Mouse (Mus musculus): ENCODE measurements at regions not wholly inside any gene's neighbourhood (a gene's known extent, or its start where the extent isn't known, plus 50 kb on each side); places are given as distances from the start of the nearest gene placed in this dataset.
A peak's percentile ranks its signal among the peaks of the same experiment; 100 is the strongest.

DNA sequence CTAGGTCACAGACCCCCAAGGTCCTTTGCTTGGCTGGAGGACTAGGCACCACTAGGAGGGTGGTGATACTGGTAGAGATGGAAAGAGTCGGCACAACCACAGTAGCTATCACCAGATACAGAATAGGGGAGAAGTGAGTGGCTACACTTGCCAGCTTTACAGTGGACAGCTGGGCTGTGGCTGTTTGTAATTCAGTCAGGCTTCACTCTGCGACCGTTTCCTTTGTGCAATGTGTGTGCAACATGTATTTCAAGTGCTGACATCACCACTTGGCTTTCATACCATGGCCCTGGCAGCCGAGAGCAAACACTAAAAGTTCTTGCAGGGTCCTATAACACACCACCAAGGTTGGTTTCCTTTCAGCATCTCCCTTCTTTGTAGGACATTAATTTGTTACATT, 181.7 kb upstream of the Egln3 start:
- H3K36me3 ChIP-seq (ENCODE audit: control insufficient read depth, insufficient read depth, low read length), result no peaks in the 10 kb centered on the region
- peak; percentile 80 for ATAC-seq (ENCODE audit: insufficient number of reproducible peaks, insufficient read depth, low FRiP score, low read depth)
- peak overlapping the region; percentile 67 to 68; a peak in 3 of 4 replicates for H3K27ac ChIP-seq (replicated peaks in 1 of 2; ENCODE audit: control insufficient read depth in 1 of 2, insufficient read depth in 1 of 2, low read depth in 2 of 2, low read length in 2 of 2)
- WGBS, result 9% methylated on average over 4 of the region's 4 CpGs
- no peak overlapping the region for H3K4me3 ChIP-seq (ENCODE audit: control insufficient read depth in 1 of 2, insufficient read depth in 1 of 2, low read depth in 1 of 2, low read length in 2 of 2)
- H3K9me3 ChIP-seq (ENCODE audit: control insufficient read depth, low read length), result no peaks in the 10 kb centered on the region
- peaks cover 8 to 20% of the 10 kb centered on the region in 2 experiments for H3K4me1 ChIP-seq (ENCODE audit: control insufficient read depth in 2 of 2, insufficient read depth in 2 of 2, low read length in 2 of 2)
- H3K4me2 ChIP-seq (ENCODE audit: low read length), result no peak overlapping the region
- 0 out of 2 replicates have a peak overlapping the region, but pooled peaks have one; percentile 9 for H3K9ac ChIP-seq (ENCODE audit: low read length)
- H3K27me3 ChIP-seq (ENCODE audit: control insufficient read depth, insufficient read depth, low read length), result no peaks in the 10 kb centered on the region

GRCm38 (mm10) chr12:54384116-54384515, 180.5 kb upstream of the Egln3 start:
- H3K36me3 ChIP-seq (ENCODE audit: control insufficient read depth, insufficient read depth, low read length), result no peaks in the 10 kb centered on the region
- no peak overlapping the region for H3K4me3 ChIP-seq (ENCODE audit: control insufficient read depth in 1 of 2, insufficient read depth in 1 of 2, low read depth in 1 of 2, low read length in 2 of 2)
- H3K9me3 ChIP-seq (ENCODE audit: control insufficient read depth, low read length), result no peaks in the 10 kb centered on the region
- H3K27ac ChIP-seq (replicated peaks in 1 of 2; ENCODE audit: control insufficient read depth in 1 of 2, insufficient read depth in 1 of 2, low read depth in 2 of 2, low read length in 2 of 2), result no peak overlapping the region
- H3K9ac ChIP-seq (ENCODE audit: low read length), result no peak overlapping the region
- peaks cover 8 to 20% of the 10 kb centered on the region in 2 experiments for H3K4me1 ChIP-seq (ENCODE audit: control insufficient read depth in 2 of 2, insufficient read depth in 2 of 2, low read length in 2 of 2)
- H3K4me2 ChIP-seq (ENCODE audit: low read length), result no peak overlapping the region
- WGBS, result 48% methylated on average over 3 of the region's 3 CpGs
- no peak for ATAC-seq (ENCODE audit: insufficient number of reproducible peaks, insufficient read depth, low FRiP score, low read depth)
- H3K27me3 ChIP-seq (ENCODE audit: control insufficient read depth, insufficient read depth, low read length), result no peaks in the 10 kb centered on the region

DNA sequence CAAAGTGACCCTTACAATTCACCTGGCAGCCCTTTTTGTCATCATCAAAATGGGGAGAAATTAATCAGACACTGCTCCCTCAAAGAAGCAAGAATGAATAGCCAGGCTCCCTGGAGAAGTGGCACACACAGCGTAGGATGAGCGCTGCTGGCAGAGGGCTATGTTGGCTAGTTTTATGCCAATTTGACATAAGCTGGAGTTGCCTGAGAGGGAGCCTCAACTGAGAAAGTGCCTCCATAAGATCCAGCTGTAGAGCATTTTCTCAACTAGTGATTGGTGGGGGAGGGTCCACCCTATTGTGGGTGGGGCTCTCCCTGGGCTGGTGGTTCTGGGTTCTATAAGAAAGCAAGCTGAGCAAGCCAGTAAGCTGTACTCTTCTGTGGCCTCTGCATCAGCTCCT, 179.3 kb upstream of the Egln3 start:
- Histone ChIP-seq H3K4me1 (ENCODE audit: control insufficient read depth in 2 of 2, insufficient read depth in 2 of 2, low read length in 2 of 2) (peaks cover 8 to 20% of the 10 kb centered on the region in 2 experiments), H3K9ac (ENCODE audit: low read length) (no peak overlapping the region), H3K4me3 (ENCODE audit: control insufficient read depth in 1 of 2, insufficient read depth in 1 of 2, low read depth in 1 of 2, low read length in 2 of 2) (no peak overlapping the region), H3K36me3 (ENCODE audit: control insufficient read depth, insufficient read depth, low read length) (no peaks in the 10 kb centered on the region), H3K27ac (replicated peaks in 1 of 2; ENCODE audit: control insufficient read depth in 1 of 2, insufficient read depth in 1 of 2, low read depth in 2 of 2, low read length in 2 of 2) (no peak overlapping the region), H3K9me3 (ENCODE audit: control insufficient read depth, low read length) (no peaks in the 10 kb centered on the region), H3K27me3 (ENCODE audit: control insufficient read depth, insufficient read depth, low read length) (no peaks in the 10 kb centered on the region), H3K4me2 (ENCODE audit: low read length) (no peak overlapping the region)
- 89% methylated on average over 2 of the region's 2 CpGs for WGBS
- no peak for ATAC-seq (ENCODE audit: insufficient number of reproducible peaks, insufficient read depth, low FRiP score, low read depth)

DNA sequence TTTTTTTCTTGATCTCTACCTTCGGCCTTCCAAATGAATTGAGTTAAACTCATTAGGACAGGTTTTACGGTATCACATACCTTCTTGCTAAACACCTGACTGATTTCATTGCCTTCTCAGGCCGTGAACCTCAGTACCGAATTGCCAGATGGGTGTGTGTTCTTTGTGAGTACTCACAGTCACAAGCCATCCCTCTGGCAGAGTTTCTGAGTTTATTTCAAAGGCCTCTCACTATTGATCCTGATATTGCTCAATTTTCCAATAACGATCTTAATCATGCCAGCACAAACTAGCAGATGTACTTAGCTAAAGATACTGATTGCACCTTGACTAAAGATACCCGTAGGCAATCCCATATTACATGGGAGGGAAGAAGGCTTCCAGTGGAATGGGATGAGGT, 178.4 kb upstream of the Egln3 start:
- Histone ChIP-seq H3K4me3 (ENCODE audit: control insufficient read depth in 1 of 2, insufficient read depth in 1 of 2, low read depth in 1 of 2, low read length in 2 of 2) (no peak overlapping the region), H3K4me1 (ENCODE audit: control insufficient read depth in 2 of 2, insufficient read depth in 2 of 2, low read length in 2 of 2) (peaks cover 8 to 20% of the 10 kb centered on the region in 2 experiments), H3K36me3 (ENCODE audit: control insufficient read depth, insufficient read depth, low read length) (no peaks in the 10 kb centered on the region), H3K9me3 (ENCODE audit: control insufficient read depth, low read length) (no peaks in the 10 kb centered on the region), H3K9ac (ENCODE audit: low read length) (no peak overlapping the region), H3K27me3 (ENCODE audit: control insufficient read depth, insufficient read depth, low read length) (no peaks in the 10 kb centered on the region), H3K4me2 (ENCODE audit: low read length) (no peak overlapping the region), H3K27ac (replicated peaks in 1 of 2; ENCODE audit: control insufficient read depth in 1 of 2, insufficient read depth in 1 of 2, low read depth in 2 of 2, low read length in 2 of 2) (no peak overlapping the region)
- 89% methylated on average over 6 of the region's 6 CpGs for WGBS
- ATAC-seq (ENCODE audit: insufficient number of reproducible peaks, insufficient read depth, low FRiP score, low read depth), result no peak

- Histone ChIP-seq H3K36me3 (ENCODE audit: control insufficient read depth, insufficient read depth, low read length) (no peaks in the 10 kb centered on the region), H3K27ac (replicated peaks in 1 of 2; ENCODE audit: control insufficient read depth in 1 of 2, insufficient read depth in 1 of 2, low read depth in 2 of 2, low read length in 2 of 2) (no peak overlapping the region)
- WGBS, result 87% methylated on average over 5 of the region's 5 CpGs
Observed at GRCm38 (mm10) chr12:54380322-54380721, 176.7 kb upstream of the Egln3 start.

DNA sequence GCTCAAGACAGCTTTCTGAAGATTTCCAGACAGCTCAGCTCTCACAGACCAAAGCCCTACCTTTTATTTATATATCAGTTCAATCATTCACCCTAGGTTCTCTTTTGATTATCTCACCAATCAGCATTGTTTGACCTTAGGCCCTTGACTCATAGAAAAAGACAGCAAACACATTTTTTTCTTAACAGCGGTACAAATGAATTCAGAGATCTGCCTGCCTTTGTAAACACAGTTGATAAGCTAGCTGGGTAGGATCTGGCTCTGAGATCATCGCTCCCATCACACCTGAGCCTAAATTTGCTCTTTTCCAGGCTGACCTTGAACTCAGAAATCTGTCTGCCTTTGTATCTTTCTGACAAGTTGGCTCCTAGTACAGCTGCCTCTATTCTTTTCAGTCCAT, 174.9 kb upstream of the Egln3 start:
- Histone ChIP-seq H3K4me3 (ENCODE audit: control insufficient read depth in 1 of 2, insufficient read depth in 1 of 2, low read depth in 1 of 2, low read length in 2 of 2) (no peak overlapping the region), H3K9me3 (ENCODE audit: control insufficient read depth, low read length) (no peaks in the 10 kb centered on the region), H3K27ac (replicated peaks in 1 of 2; ENCODE audit: control insufficient read depth in 1 of 2, insufficient read depth in 1 of 2, low read depth in 2 of 2, low read length in 2 of 2) (no peak overlapping the region), H3K4me1 (ENCODE audit: control insufficient read depth in 2 of 2, insufficient read depth in 2 of 2, low read length in 2 of 2) (0 out of 4 replicates have a peak, but pooled peaks cover 0 to 5% of the 10 kb centered on the region in 2 experiments), H3K27me3 (ENCODE audit: control insufficient read depth, insufficient read depth, low read length) (no peaks in the 10 kb centered on the region), H3K9ac (ENCODE audit: low read length) (no peak overlapping the region), H3K4me2 (ENCODE audit: low read length) (no peak overlapping the region), H3K36me3 (ENCODE audit: control insufficient read depth, insufficient read depth, low read length) (no peaks in the 10 kb centered on the region)
- ATAC-seq (ENCODE audit: insufficient number of reproducible peaks, insufficient read depth, low FRiP score, low read depth), result no peak
- WGBS, result 91% methylated on average over 2 of the region's 2 CpGs

More at GRCm38 (mm10) chr12:54380322-54380721, 176.7 kb upstream of the Egln3 start:
- Histone ChIP-seq H3K4me2 (ENCODE audit: low read length) (no peak overlapping the region), H3K4me3 (ENCODE audit: control insufficient read depth in 1 of 2, insufficient read depth in 1 of 2, low read depth in 1 of 2, low read length in 2 of 2) (no peak overlapping the region), H3K4me1 (ENCODE audit: control insufficient read depth in 2 of 2, insufficient read depth in 2 of 2, low read length in 2 of 2) (peaks cover 3 to 16% of the 10 kb centered on the region in 2 experiments; a peak in 3 of 4 replicates), H3K27me3 (ENCODE audit: control insufficient read depth, insufficient read depth, low read length) (no peaks in the 10 kb centered on the region), H3K9ac (ENCODE audit: low read length) (no peak overlapping the region), H3K9me3 (ENCODE audit: control insufficient read depth, low read length) (no peaks in the 10 kb centered on the region)
- ATAC-seq (ENCODE audit: insufficient number of reproducible peaks, insufficient read depth, low FRiP score, low read depth), result no peak

DNA sequence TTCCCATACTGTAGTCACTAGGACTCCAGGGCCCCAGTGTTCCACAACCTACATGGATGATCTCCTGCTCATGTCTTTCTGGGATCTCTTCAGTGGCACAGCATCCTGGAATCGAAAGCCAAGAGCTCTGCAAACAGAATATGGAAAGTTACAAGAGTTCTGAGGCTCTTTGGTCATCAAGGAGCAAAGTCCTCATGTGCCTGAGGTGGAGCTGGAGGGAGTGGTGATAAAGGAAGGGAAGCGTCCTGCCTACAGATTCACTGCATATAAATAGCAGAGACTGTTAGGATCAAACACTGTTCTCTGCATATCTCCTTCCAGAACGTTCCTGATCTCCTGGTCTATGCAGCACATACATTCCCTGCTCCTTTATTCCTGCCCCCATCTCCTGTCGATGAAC, 170.4 kb upstream of the Egln3 start:
- no peak overlapping the region for H3K4me3 ChIP-seq (ENCODE audit: control insufficient read depth in 1 of 2, insufficient read depth in 1 of 2, low read depth in 1 of 2, low read length in 2 of 2)
- no peak overlapping the region for H3K4me2 ChIP-seq (ENCODE audit: low read length)
- ATAC-seq (ENCODE audit: insufficient number of reproducible peaks, insufficient read depth, low FRiP score, low read depth), result no peak
- 56% methylated on average over 4 of the region's 4 CpGs for WGBS
- H3K27me3 ChIP-seq (ENCODE audit: control insufficient read depth, insufficient read depth, low read length), result no peaks in the 10 kb centered on the region
- H3K36me3 ChIP-seq (ENCODE audit: control insufficient read depth, insufficient read depth, low read length), result no peaks in the 10 kb centered on the region
- H3K9me3 ChIP-seq (ENCODE audit: control insufficient read depth, low read length), result no peaks in the 10 kb centered on the region
- H3K9ac ChIP-seq (ENCODE audit: low read length), result no peak overlapping the region
- H3K4me1 ChIP-seq (ENCODE audit: control insufficient read depth in 2 of 2, insufficient read depth in 2 of 2, low read length in 2 of 2), result no peaks in the 10 kb centered on the region
- no peak overlapping the region for H3K27ac ChIP-seq (replicated peaks in 1 of 2; ENCODE audit: control insufficient read depth in 1 of 2, insufficient read depth in 1 of 2, low read depth in 2 of 2, low read length in 2 of 2)

DNA sequence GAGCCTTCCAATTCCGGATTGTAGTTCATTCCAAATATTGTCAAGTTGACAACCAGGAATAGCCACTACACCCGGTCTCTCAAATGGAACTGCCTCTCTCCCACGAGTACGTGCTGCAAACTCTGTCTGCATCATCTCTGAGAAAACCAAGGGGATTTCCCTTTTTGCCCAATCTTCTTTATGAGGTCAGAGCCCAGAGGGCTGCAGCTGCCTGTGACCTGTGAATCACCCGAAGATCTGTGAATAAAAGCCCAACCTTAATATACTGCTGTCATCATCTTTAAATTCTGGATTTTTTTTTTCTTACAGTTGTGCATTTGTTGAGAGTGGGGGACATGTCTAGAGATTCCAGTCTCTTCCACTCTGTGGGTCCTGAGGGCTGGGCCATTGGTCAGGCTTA, 165.6 kb upstream of the Egln3 start:
- H3K4me3 ChIP-seq (ENCODE audit: control insufficient read depth in 1 of 2, insufficient read depth in 1 of 2, low read depth in 1 of 2, low read length in 2 of 2), result no peak overlapping the region
- ATAC-seq (ENCODE audit: insufficient number of reproducible peaks, insufficient read depth, low FRiP score, low read depth), result no peak
- H3K9ac ChIP-seq (ENCODE audit: low read length), result no peak overlapping the region
- H3K4me2 ChIP-seq (ENCODE audit: low read length), result no peak overlapping the region
- H3K36me3 ChIP-seq (ENCODE audit: control insufficient read depth, insufficient read depth, low read length), result no peaks in the 10 kb centered on the region
- H3K27ac ChIP-seq (replicated peaks in 1 of 2; ENCODE audit: control insufficient read depth in 1 of 2, insufficient read depth in 1 of 2, low read depth in 2 of 2, low read length in 2 of 2), result no peak overlapping the region
- WGBS, result 69% methylated on average over 5 of the region's 5 CpGs
- H3K4me1 ChIP-seq (ENCODE audit: control insufficient read depth in 2 of 2, insufficient read depth in 2 of 2, low read length in 2 of 2), result peaks cover 2 to 4% of the 10 kb centered on the region in 2 experiments; a peak in 1 of 4 replicates
- no peaks in the 10 kb centered on the region for H3K9me3 ChIP-seq (ENCODE audit: control insufficient read depth, low read length)
- H3K27me3 ChIP-seq (ENCODE audit: control insufficient read depth, insufficient read depth, low read length), result no peaks in the 10 kb centered on the region
